Mouse (Mus musculus) frontal cortex, postnatal 25 days (tissue): ENCODE measurements at regions not wholly inside any gene's neighbourhood (a gene's known extent, or its start where the extent isn't known, plus 50 kb on each side); places are given as distances from the start of the nearest gene placed in this dataset.

ENCODE experiments used
- DNase-seq, 2 experiments: peaks; one replicate each; pipeline ENCODE4 v3.0.0; 2022; ENCODE audit warnings: low spot score in 2 of 2

DNA sequence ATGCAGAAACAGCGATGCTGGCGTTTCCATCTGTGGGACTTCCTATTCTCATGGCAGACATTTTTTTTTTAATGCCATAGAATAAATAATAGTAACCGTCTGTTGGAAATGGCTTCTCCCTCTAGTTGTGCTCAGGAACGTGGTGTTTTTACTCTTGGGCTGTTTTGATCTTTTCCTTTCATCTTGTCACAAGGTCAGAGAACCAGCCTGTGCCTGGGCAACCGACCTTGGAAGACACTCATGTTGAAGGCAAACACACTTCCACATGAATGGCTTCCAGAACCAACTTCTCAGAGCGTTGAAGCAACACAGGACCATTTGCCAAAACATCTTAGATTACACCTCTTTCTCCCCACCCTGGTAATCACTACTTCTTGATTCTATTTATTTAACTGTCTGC, 137.9 kb upstream of the Mast4 start:
- DNase-seq: no peak

DNA sequence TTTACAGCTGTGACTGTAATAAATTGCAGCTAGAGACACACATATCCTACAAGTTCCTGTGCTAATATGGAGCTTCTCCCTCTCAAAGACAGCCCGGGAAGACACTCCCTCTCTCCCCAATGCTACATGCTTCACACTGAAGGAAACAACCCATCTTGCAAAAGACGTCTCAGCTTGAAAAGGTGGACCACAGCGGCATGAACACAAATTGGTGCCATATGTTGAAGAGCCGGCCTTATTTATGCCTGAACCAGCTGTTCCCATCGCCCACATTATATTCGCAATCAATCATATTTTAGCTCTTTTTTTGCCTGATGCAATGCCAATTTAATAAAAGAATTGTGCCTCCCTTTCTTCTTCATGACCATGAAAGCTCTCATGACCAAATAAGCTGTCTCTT, 135.8 kb upstream of the Mast4 start:
- DNase-seq: no peak

DNA sequence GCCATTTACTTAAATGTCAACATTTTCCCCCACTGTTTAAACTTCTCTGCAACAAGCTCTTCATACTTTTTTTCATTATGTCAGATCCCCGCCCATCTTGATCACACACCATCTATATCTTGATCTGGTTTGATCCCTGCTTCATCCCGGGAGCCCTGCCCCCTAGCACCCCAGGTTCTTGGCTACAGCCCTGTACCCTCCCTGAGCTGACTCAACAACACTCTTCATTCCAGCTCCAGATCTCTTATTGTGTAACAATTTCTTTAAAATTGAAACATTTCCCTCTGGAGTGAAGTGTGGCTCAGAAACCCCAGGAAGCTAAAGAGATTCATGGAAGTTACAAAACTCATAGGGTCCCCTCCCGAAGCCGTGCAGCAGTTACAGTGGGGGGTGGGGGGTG, 126.2 kb upstream of the Mast4 start:
- no peak for DNase-seq

DNA sequence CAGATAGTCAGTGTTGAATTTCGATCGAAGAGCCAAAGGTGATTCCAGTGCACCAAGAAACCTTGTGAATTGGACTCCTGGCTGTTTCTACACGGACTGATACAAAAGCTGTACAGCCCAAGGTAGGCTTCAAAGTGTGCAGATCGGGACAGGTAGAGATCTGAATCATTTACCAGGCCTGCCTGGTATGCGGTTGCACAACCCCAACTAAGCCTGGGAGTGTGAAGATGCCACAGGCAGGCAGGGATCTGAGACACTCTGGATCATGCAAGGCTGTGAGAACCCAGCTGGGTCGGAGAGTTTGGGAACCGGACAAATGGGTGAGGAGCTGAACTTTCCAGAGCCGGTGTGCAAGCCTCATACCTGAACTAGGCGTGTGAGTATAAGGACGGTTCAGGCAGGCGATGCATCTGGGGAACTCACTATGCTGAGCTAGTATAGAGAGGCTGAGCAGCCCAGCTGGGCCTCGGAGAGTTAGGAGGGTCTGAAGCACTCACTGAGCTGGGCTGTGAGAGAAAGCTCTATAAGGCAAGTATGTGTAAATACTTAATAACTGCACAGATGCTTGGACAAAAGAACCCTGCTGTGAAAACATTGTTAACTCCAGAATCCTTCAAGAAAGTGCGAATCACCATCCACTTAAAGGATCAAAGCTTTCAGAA, 125.3 kb upstream of the Mast4 start:
- DNase-seq: no peak

DNA sequence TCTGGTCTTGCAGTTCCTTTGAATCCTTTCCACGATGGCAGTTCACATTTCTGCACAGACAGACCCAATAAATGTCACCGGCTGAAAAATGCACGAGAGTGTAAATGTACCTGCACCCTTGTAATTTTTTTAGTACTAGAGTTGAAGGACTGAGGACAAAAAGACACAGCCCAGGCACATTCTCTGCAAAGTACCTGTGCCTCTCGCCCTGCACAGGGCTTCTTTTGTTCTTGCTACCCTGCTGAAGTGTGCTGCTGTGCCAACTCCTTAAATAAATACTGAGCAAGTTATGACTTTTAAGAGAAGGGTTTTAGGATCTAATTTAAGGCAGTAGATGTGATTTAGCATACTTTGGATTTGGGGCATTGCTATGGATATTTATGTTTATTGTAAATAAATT, 118.5 kb upstream of the Mast4 start:
- DNase-seq: no peak

DNA sequence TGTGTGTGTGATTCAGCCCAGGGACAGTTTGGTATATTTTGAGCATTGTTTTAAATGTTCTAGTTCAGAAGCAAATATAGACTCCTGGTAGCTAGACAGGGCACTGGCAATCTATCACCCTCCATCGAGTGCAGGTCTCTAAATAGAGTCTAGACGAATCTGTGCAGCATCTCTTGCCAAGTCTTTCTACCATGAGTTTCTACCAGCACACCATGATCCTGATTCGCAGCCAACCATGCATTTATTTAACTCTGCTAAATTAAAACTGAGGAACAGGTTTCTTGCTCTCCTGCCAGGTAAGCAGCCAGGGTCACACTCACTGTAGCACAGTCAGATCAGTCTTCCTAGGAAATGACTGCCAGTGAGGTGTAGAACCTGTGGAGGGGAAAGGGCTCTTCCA, 96.3 kb upstream of the Mast4 start:
- no peak for DNase-seq

DNA sequence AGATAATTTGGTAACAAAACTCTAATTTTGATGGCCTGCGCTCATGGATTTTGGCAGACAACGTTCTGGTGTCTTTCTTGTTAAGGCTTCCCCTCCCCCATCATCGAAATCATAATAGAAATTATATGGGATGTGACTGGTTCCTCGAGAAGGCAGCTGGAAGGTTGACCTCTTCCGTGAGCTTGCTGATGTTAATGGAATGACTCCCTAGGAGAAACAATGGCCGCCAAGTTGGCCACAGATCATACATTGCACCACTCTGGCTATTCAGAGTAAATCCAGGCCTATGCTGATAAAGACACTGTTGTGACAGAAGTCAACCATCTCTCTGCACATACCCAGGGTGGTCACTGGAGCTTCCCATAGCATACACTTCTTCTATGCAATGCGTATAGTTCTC, 89.7 kb upstream of the Mast4 start:
- no peak for DNase-seq

DNA sequence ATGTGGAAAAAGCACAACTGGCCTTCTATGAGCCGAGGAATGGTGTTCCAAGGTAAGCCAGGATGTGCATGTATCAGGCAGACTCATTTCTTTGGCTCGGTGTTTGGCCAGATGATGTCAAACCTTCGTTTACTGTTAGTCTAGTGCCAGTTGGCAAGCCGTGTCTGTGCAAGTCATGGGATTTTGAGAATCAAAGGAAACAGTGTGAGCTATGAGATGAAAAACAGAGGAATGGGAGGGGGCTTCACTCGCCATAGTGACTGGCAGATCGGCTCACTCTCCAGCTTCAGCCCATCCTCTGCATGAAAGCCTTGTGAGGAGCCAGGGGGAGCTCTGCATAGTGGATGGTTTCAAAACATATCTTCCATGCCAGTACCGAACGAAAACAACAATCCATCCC, 89.1 kb upstream of the Mast4 start:
- DNase-seq: no peak

DNA sequence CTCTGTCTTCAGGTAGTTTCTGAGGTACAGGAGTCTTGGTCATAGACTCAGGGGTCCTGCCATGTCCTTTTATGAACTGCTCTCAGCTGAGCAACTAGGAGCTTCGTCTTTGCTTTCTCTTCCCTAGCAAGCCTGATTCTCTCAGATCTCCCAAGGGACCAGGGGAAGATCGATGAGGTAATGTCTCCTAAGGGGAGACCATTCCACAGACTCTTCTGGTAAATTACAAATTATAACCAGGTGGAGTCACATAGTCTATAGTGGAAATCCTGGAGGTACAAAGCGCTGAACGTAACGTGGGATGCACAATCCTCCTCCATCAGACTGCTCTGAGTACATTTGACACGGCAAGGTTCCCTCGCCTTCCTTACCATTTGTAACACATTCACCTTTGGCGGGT, 88.7 kb upstream of the Mast4 start:
- DNase-seq: no peak

DNA sequence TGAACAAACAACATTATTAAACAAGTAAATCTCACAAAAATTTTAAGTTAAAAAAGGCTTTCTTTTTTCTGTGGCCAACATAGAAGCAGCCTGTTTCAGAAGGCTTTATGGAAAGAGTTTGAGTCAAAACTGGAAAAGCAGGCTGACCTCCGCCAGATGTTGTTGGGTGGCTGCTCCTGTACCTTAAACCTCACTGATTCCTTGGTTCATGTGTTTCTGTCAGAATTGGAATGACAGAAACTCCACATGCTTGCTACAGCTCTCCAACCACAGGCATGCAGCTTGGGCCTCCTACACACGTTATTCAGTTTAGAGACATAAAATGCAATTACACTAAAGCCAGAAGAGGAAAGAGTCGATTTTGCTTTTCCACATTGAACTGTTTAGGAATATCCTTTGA, 84.8 kb upstream of the Mast4 start:
- DNase-seq: no peak

DNA sequence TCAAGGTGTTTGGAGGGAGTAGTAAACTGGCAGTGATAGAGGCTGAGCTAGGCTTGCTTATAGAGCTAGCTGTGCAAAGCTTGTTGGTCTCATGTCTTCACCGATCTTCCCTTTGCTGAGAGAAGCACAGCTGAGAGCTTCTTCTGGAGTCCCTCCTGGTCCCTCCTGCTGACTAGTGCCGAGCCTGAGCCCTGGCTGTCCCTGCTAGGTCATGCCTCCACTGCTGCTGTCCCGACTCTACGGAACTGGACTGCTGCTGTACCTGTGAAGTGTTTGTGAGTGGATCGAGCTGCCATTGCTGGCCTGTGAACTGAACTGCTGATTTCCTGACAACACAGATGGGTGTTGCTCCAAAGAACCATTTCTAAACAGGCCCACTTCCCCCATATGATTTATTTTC, 83.0 kb upstream of the Mast4 start:
- DNase-seq: no peak

DNA sequence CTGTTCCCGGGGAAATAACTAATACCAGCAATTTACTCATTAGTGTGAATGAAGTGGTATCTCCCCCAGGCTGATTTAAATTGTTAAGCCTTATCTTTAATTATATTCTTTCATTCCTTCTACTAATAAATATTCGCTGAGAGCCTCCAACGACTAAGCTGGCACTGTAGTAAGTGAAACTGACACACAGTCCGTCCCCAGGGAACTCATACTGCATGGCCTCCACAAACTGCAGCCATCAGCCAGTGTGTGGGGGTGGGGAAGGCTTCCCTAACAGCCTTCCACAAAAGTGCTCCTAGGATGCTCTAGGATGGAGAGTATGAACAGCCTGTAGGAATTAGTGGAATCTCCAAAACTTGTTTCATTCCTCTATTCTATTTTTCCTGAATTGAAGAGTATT, 81.0 kb upstream of the Mast4 start:
- DNase-seq: no peak

DNA sequence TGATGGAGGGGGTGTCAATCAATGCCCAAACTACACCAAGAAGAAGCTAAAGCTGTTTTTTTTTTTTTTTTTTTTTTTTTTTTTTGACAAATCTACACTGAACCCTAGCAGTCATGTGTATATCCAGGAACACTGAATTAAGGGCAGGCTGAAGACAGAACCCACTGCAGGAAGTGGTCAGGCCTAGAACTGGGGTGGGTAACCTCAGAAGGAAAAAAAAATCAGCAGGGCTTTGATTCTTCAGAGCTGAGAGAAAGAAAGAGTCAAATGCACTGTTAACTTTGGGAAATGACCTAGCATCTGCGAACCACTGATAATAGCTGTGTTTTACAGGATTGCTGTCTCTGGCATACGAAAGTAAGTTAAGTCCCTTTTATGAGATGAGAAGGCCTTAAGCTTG, 78.3 kb upstream of the Mast4 start:
- DNase-seq: no peak

DNA sequence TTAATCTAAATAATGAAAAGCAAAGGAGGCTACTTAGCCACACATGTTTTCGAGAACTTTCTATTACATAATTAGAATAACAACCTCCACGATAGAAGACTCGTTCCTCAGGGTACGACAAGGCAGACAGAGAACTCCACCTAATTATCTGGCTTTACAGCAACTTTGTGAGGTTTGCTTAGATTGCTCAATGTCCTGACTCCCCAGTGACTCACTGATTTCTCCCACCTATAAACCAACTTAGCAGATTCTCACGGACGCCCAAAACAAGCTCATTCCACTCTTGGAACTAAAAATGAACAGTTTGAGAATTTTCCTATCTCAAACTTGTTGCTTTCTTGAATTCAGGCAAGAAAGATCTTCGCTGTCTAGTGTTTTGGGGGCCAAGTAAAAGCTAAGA, 75.0 kb upstream of the Mast4 start:
- DNase-seq: no peak

DNA sequence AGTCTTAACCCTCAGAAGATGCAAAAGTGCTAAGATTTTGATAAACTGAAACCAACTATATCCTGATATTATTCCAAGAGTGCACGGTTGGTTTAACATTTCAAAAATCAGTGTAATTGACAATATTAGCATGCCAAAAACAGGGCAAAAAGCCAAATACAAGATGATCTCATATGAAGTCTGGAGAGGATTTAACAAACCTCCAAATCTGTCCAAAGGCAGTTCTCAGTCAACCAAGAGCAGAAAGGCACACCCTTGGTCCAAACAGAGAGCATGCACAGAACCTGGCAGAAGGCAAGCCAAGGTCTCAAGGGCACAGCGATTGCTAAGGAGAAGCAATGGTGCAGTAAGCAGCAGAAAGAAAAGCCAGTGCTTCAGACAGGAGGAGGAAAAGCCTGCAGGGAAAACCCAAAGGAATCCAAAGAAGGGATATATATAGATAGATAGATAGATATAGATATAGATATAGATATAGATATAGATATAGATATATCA, 62.3 kb upstream of the Mast4 start:
- DNase-seq: no peak

DNA sequence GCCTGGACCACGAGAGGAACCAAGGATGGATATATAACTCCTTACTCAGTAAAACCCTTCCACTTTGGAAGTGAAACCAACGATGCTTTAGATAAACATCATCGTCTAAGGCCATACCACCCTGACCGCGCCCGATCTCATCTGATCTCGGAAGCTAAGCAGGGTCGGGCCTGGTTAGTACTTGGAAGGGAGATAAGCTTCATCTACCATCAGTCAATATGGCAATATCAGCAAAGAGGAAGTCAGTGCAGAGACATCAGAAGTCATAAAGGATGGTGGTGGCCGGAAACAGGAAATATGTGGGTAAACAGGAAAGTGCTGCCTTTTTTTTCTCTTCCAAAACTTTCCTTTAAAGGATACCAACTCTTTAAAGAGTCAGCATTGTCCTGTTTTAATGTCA, 61.8 kb upstream of the Mast4 start:
- DNase-seq: no peak

DNA sequence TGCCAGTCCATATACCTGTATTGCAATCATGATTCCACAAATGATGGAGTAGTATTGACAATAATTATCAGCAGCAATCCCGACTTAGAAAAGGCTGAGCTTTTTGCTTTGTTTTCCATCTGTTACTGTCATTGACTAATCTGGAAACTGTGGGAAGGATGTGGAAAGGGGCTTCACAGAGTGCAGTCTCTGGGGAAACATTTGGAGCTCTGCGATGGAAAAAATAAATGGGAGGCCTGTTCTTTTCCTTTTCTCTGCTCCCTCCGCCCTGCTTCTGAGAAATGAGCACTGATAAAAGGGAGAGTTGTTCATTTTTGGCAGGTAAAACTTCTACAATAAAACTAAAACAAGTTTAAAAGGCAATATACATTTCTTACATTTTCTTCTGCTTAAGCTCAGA, 58.3 kb upstream of the Mast4 start:
- DNase-seq: no peak

DNA sequence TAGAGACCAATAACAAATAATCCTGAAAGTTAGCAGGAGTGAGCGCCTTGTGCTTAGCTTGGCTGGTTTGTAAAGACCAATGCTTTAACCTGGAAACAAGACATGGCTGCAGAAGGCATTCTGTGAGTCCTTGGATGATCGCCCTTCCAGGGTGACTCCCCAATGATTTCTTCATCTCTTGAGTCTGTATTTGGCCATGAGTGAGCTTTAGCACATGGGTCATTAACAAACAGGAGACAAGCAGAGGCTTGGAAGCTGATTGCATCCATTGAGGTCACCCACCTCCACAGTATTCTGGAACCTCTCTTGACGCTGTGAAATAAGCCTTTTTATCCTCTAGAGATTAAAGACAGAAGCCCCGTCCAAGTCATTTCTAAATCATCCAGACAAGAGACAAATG, 57.1 kb upstream of the Mast4 start:
- no peak for DNase-seq

DNA sequence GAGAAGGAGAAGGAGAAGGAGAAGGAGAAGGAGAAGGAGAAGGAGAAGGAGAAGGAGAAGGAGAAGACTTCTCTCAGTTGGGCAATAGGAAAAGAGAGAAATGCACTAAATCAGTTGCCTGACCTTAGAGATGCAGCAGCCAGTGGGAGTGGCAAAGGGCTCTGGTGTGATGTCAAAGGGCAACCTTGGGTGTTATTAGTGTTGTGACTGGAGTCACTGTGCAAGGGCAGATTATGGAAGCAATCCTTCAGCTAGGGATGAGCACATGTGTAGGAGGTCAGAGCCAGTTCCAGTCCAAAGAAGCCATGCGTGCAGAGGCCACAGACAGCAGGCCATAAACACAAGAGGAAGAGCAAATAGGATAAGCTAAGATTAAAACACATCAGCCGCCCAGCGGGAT, 56.7 kb upstream of the Mast4 start:
- no peak for DNase-seq

DNA sequence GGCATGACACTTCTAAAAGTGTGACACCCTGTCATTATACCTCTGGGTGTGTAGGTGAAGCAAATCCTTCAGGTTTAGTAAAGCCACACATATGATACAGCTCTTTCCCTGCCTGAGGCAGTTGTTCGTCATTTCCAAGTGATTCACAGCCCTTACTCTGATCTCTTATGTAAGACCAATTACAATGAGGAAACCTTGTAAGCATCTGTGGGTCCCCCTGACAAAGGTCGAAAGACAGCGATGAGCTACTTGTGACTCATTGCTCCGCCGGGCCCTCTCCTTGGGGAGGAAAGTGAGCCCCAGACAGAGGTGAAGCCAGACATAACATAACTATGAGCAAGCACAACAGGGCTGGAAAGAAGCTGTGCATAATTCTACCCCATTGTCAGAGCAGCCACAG, 52.7 kb upstream of the Mast4 start:
- DNase-seq: no peak
